Mouse (Mus musculus): ENCODE results near the gene Dleu7.

GRCm38 (mm10) chr14:62270698-62271396 is 22.0 kb downstream of the Dleu7 start:
- no peak for TF ChIP-seq ZNF384 (IDR thresholded peaks at IDR 0.05; ENCODE audit: low read depth, low read length)
- TF ChIP-seq ZC3H11A (IDR thresholded peaks at IDR 0.05; ENCODE audit: borderline replicate concordance, low read depth, low read length) = no peak
- TF ChIP-seq MAFK (IDR thresholded peaks at IDR 0.05; ENCODE audit: insufficient read depth, low read depth, low read length) = no peak
- no peak for TF ChIP-seq HCFC1 (IDR thresholded peaks at IDR 0.05; ENCODE audit: borderline replicate concordance, insufficient read depth, low read length)

Measured in ES-E14 (cell line).